Mouse (Mus musculus): ENCODE results near the gene Pik3ap1. TPM values are rescaled to one million over a fixed set of nuclear protein-coding genes. Genes with fewer than 3 reads are reported as not detected.

The Pik3ap1 gene
- polyA plus RNA-seq, 1 experiment from 2014 or later: 3.0 TPM

GRCm38 (mm10) chr19:41384406-41384851, 473 bp downstream of the Pik3ap1 start:
- peaks cover 23% of the 10 kb centered on the region for H3K27me3 ChIP-seq
- WGBS: 13% methylated on average over 12 of the region's 12 CpGs
- peaks cover 11% of the 10 kb centered on the region for H3K4me1 ChIP-seq
- H3K4me2 ChIP-seq: peak overlapping the region; percentile 98
- no peak overlapping the region for H3K27ac ChIP-seq
- no peaks in the 10 kb centered on the region for H3K9me3 ChIP-seq
- no peaks in the 10 kb centered on the region for H3K36me3 ChIP-seq
- H3K9ac ChIP-seq: peak overlapping the region; percentile 39
- H3K4me3 ChIP-seq: peak overlapping the region; percentile 49
- ATAC-seq (ENCODE audit: insufficient number of reproducible peaks, low FRiP score, low TSS enrichment, low read depth): no peak

DNA sequence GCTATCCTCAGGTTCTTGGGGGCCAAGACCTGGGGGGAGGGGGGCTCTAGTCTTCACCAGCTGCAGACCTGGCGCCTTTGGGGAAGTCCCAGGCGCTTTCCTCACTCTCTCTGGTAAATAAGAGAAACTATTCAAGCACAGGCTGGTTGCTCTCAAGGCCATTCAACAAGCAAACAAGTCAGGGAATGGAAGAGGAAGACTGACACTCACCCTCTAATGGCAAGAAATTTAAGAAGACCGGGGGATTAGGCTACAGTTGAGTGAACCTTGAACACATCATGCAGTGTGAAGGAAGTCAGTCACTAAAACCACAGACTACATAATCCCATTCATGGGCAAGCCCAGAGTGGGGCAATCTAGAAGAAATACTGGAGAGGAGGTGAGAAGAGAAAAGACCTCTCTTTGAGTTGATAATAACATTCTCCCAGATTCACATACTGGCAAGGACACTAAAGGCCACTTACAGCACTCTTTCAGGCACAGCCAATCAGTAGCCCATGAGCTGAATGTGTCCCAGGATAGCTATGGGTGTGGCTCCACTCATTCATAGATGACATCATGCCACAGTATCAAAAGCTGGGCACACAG, 2.4 kb downstream of the Pik3ap1 start:
- Histone ChIP-seq H3K27me3 (peaks cover 23% of the 10 kb centered on the region), H3K9me3 (no peaks in the 10 kb centered on the region), H3K27ac (no peak overlapping the region), H3K4me3 (no peak overlapping the region), H3K36me3 (no peaks in the 10 kb centered on the region), H3K4me2 (no peak overlapping the region), H3K4me1 (peaks cover 11% of the 10 kb centered on the region), H3K9ac (no peak overlapping the region)
- WGBS: 78% methylated on average over 3 of the region's 3 CpGs
- no peak for ATAC-seq (ENCODE audit: insufficient number of reproducible peaks, low FRiP score, low TSS enrichment, low read depth)

GRCm38 (mm10) chr19:41381581-41382239, 3.2 kb downstream of the Pik3ap1 start:
- Histone ChIP-seq H3K36me3 (no peaks in the 10 kb centered on the region), H3K4me1 (peaks cover 11% of the 10 kb centered on the region), H3K9me3 (no peaks in the 10 kb centered on the region), H3K27me3 (peaks cover 20% of the 10 kb centered on the region), H3K27ac (no peak overlapping the region), H3K4me3 (no peak overlapping the region), H3K9ac (no peak overlapping the region), H3K4me2 (no peak overlapping the region)
- ATAC-seq (ENCODE audit: insufficient number of reproducible peaks, low FRiP score, low TSS enrichment, low read depth): no peak
- 63% methylated on average over 9 of the region's 9 CpGs for WGBS

GRCm38 (mm10) chr19:41379195-41379594, 5.7 kb downstream of the Pik3ap1 start:
- H3K4me2 ChIP-seq: no peak overlapping the region
- H3K9ac ChIP-seq: no peak overlapping the region
- 87% methylated on average over 3 of the region's 3 CpGs for WGBS
- no peak for ATAC-seq (ENCODE audit: insufficient number of reproducible peaks, low FRiP score, low TSS enrichment, low read depth)
- H3K27ac ChIP-seq: no peak overlapping the region
- H3K36me3 ChIP-seq: no peaks in the 10 kb centered on the region
- no peaks in the 10 kb centered on the region for H3K9me3 ChIP-seq
- H3K4me1 ChIP-seq: 0 out of 2 replicates have a peak, but pooled peaks cover under 1% of the 10 kb centered on the region
- no peak overlapping the region for H3K4me3 ChIP-seq
- peaks cover 5% of the 10 kb centered on the region; the same call in 1 of the 2 replicates for H3K27me3 ChIP-seq

DNA sequence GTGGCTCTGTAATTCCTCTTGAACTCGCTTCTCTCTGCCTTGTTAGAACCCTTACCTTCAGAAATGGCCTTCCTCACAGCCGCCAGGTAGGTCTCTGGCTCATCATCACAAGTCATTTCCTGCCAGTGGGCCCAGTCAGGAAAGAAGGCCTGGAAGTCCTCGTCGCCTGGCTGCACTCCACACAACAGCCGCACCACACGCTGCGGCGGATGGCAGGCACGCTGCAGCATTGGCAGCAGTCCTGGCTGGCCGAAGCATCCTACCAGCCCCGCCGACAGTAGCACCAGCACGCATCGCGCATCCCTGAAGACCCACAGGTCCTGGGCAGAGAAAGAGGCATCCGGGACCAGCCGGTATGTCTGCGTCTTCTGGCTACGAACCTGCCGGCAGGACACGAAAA, 9.1 kb downstream of the Pik3ap1 start:
- no peak overlapping the region for H3K4me3 ChIP-seq
- 81% methylated on average over 21 of the region's 21 CpGs for whole genome bisulfite sequencing
- no peak for ATAC-seq (ENCODE audit: insufficient number of reproducible peaks, low FRiP score, low TSS enrichment, low read depth)
- no peaks in the 10 kb centered on the region for H3K36me3 ChIP-seq
- no peak overlapping the region for H3K27ac ChIP-seq
- no peak overlapping the region for H3K9ac ChIP-seq
- no peaks in the 10 kb centered on the region for H3K27me3 ChIP-seq
- H3K4me1 ChIP-seq: no peaks in the 10 kb centered on the region
- no peaks in the 10 kb centered on the region for H3K9me3 ChIP-seq
- no peak overlapping the region for H3K4me2 ChIP-seq

GRCm38 (mm10) chr19:41375096-41375495, 9.8 kb downstream of the Pik3ap1 start:
- ATAC-seq (ENCODE audit: insufficient number of reproducible peaks, low FRiP score, low TSS enrichment, low read depth): no peak
- Histone ChIP-seq H3K4me2 (no peak overlapping the region), H3K4me1 (no peaks in the 10 kb centered on the region), H3K9me3 (no peaks in the 10 kb centered on the region), H3K4me3 (no peak overlapping the region), H3K36me3 (no peaks in the 10 kb centered on the region), H3K9ac (no peak overlapping the region), H3K27me3 (no peaks in the 10 kb centered on the region), H3K27ac (no peak overlapping the region)
- 83% methylated on average over 1 of the region's 1 CpGs for WGBS

DNA sequence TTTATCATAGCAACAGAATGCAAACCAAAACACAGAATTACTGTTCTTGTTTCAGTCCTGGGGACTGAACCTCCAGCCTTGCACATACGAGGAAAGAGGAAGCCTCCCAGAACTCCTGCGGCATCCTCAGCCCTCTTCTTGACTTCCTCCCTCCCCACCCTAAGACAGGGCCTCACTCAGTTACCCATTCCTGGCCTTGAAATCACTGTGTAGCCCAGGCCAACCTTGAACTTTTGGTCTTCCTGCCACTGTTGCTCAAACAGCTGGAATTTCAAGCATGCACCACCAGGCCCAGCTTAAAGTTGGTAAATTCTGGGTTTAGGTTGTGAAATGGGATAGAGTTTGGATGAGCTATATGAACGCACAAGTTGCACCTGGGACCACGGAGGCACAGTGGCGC, 10.2 kb downstream of the Pik3ap1 start:
- 86% methylated on average over 5 of the region's 5 CpGs for WGBS
- Histone ChIP-seq H3K27me3 (no peaks in the 10 kb centered on the region), H3K9me3 (no peaks in the 10 kb centered on the region), H3K36me3 (no peaks in the 10 kb centered on the region), H3K9ac (no peak overlapping the region), H3K4me1 (no peaks in the 10 kb centered on the region), H3K27ac (no peak overlapping the region), H3K4me2 (no peak overlapping the region), H3K4me3 (no peak overlapping the region)
- no peak for ATAC-seq (ENCODE audit: insufficient number of reproducible peaks, low FRiP score, low TSS enrichment, low read depth)

- Histone ChIP-seq H3K9me3 (no peaks in the 10 kb centered on the region), H3K27me3 (no peaks in the 10 kb centered on the region), H3K9ac (no peak overlapping the region), H3K4me1 (no peaks in the 10 kb centered on the region), H3K36me3 (no peaks in the 10 kb centered on the region), H3K27ac (no peak overlapping the region), H3K4me3 (no peak overlapping the region), H3K4me2 (no peak overlapping the region)
- 84% methylated on average over 4 of the region's 4 CpGs for WGBS
- no peak for ATAC-seq (ENCODE audit: insufficient number of reproducible peaks, low FRiP score, low TSS enrichment, low read depth)
These were observed 12.6 kb downstream of the Pik3ap1 start for GRCm38 (mm10) chr19:41372322-41372721.

- H3K27me3 ChIP-seq: no peaks in the 10 kb centered on the region
- no peak overlapping the region for H3K4me3 ChIP-seq
- ATAC-seq (ENCODE audit: insufficient number of reproducible peaks, low FRiP score, low TSS enrichment, low read depth): no peak
- no peaks in the 10 kb centered on the region for H3K4me1 ChIP-seq
- no peaks in the 10 kb centered on the region for H3K9me3 ChIP-seq
- WGBS: 66% methylated on average over 4 of the region's 4 CpGs
- H3K36me3 ChIP-seq: no peaks in the 10 kb centered on the region
- H3K27ac ChIP-seq: no peak overlapping the region
- no peak overlapping the region for H3K9ac ChIP-seq
- no peak overlapping the region for H3K4me2 ChIP-seq
These were observed 13.5 kb downstream of the Pik3ap1 start for GRCm38 (mm10) chr19:41371373-41371772.

DNA sequence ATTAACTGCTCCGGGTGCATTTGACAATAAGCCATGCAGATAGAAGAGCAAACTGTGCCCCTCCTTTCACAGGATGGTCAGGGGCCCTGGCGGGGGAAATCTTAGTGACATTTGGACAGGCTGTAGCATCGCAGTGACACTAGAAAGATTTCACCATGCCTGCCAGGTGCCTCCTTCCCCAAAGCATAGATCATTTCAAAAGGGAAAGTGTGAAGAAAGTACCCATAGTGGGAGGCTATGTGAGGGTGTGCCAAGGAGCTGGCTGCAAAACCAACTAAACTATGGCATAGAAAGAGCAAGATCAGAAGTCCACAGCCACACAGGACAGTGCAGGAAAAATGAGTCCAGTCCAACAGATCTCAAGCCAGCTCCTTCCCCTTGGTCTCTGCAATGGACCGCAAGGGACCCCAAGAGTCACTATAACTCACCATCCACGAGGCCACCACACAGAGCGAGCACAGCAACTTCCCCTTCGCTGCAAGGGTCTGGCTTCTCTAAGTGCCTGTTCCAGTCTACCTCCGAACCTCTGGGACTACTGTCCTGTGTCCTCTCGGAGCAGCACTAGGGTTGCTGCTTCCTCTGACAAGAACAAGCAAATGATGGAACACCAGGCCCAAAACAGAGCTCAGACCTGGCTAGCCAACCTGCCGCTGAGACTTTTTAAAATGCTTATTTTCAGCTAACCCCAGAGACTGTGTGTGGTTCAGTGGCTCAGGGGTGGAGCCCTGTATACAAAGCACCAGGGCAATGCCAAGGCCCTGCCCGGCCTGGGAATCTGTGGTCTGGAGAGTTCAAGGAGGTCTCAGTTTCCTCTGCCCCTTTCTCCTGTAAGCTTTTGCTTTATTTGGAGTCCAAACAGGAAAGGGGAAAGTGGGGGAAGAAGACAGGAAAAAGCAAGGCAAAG, 15.1 kb downstream of the Pik3ap1 start:
- H3K4me1 ChIP-seq: no peaks in the 10 kb centered on the region
- no peak for ATAC-seq (ENCODE audit: insufficient number of reproducible peaks, low FRiP score, low TSS enrichment, low read depth)
- H3K27ac ChIP-seq: no peak overlapping the region
- H3K36me3 ChIP-seq: no peaks in the 10 kb centered on the region
- H3K27me3 ChIP-seq: no peaks in the 10 kb centered on the region
- 83% methylated on average over 11 of the region's 11 CpGs for WGBS
- H3K9ac ChIP-seq: no peak overlapping the region
- no peak overlapping the region for H3K4me3 ChIP-seq
- no peaks in the 10 kb centered on the region for H3K9me3 ChIP-seq
- H3K4me2 ChIP-seq: no peak overlapping the region

GRCm38 (mm10) chr19:41366854-41367517, 17.9 kb downstream of the Pik3ap1 start:
- WGBS: 77% methylated on average over 9 of the region's 9 CpGs
- Histone ChIP-seq H3K9me3 (no peaks in the 10 kb centered on the region), H3K4me1 (no peaks in the 10 kb centered on the region), H3K36me3 (no peaks in the 10 kb centered on the region), H3K27ac (no peak overlapping the region), H3K9ac (no peak overlapping the region), H3K4me2 (no peak overlapping the region), H3K27me3 (no peaks in the 10 kb centered on the region), H3K4me3 (no peak overlapping the region)
- ATAC-seq (ENCODE audit: insufficient number of reproducible peaks, low FRiP score, low TSS enrichment, low read depth): no peak

Data from limb, embryonic 15.5 days (tissue).